Mouse (Mus musculus) liver, embryonic 11.5 days (tissue): Measurements from ENCODE around the gene Gm49387. TPM values are rescaled to one million over a fixed set of nuclear protein-coding genes. Genes with fewer than 3 reads are reported as not detected.

Experiments
- ATAC-seq: fragments of 200-750 bp; cut with Nextera tagmentation; replicated peaks from 2 replicates; pipeline ENCODE4 v1.8.0; 2017; ENCODE audit warnings: moderate number of reproducible peaks, mild to moderate bottlenecking, moderate TSS enrichment, moderate library complexity; ENCODE audit not compliant: low FRiP score
- DNase-seq: peaks from one replicate; pipeline ENCODE4 v3.0.0-alpha.2; 2017; ENCODE audit warnings: low spot score
- H3K27ac ChIP-seq: fragments of 300-500 bp; sonication (generic); 2 replicates; pipeline ENCODE4 v1.5.1; 2014; ENCODE audit warnings: mild to moderate bottlenecking, low read depth, low read length, control low read depth
- H3K27me3 ChIP-seq: fragments of 300-500 bp; sonication (generic); replicated peaks from 2 replicates; pipeline ENCODE4 v1.6.1; 2014; ENCODE audit warnings: low read length, mixed read lengths; ENCODE audit not compliant: control insufficient read depth, insufficient read depth
- H3K36me3 ChIP-seq: fragments of 300-500 bp; sonication (generic); 2 replicates; pipeline ENCODE4 v1.6.1; 2014; ENCODE audit warnings: mild to moderate bottlenecking, low read length, moderate library complexity, mixed read lengths; ENCODE audit not compliant: control insufficient read depth, insufficient read depth
- H3K4me1 ChIP-seq: fragments of 300-500 bp; sonication (generic); replicated peaks from 2 replicates; pipeline ENCODE4 v1.6.1; 2014; ENCODE audit warnings: low read length, mixed read lengths; ENCODE audit not compliant: control insufficient read depth, insufficient read depth
- H3K4me2 ChIP-seq: fragments of 300-500 bp; sonication (generic); 2 replicates; pipeline ENCODE4 v1.6.1; 2014; ENCODE audit warnings: mild to moderate bottlenecking, control low read depth, moderate library complexity
- H3K4me3 ChIP-seq: fragments of 300-500 bp; sonication (generic); 2 replicates; pipeline ENCODE4 v1.5.1; 2014; ENCODE audit warnings: low read depth, low read length, control low read depth
- H3K9ac ChIP-seq: fragments of 300-500 bp; sonication (generic); 2 replicates; pipeline ENCODE4 v1.6.1; 2014; ENCODE audit warnings: low read depth, low read length, control low read depth
- H3K9me3 ChIP-seq: fragments of 300-500 bp; sonication (generic); 2 replicates; pipeline ENCODE4 v1.6.1; 2016; ENCODE audit warnings: low read length, inconsistent platforms, mixed read lengths; ENCODE audit not compliant: control insufficient read depth
- WGBS: fragments of 180-500 bp; shearing (Covaris S2); extraction: QIAGEN DNeasy Blood & Tissue Kit; methylation state at CpG from one replicate; pipeline ENCODE4 v1.1.7; 2014; 5-methylcytosine and 5-hydroxymethylcytosine counted together
- polyA plus RNA-seq: library from polyadenylated mRNA; unstranded; fragments of >200 nt; fragmentation: Nextera tagmentation; extraction: Ambion mirVana; gene quantifications from 2 replicates; pipeline ENCODE4 v1.2.1, GENCODE M21; 2014

Gene Gm49387
- polyA plus RNA-seq, 1 experiment from 2014 or later, result 0.19 TPM

DNA sequence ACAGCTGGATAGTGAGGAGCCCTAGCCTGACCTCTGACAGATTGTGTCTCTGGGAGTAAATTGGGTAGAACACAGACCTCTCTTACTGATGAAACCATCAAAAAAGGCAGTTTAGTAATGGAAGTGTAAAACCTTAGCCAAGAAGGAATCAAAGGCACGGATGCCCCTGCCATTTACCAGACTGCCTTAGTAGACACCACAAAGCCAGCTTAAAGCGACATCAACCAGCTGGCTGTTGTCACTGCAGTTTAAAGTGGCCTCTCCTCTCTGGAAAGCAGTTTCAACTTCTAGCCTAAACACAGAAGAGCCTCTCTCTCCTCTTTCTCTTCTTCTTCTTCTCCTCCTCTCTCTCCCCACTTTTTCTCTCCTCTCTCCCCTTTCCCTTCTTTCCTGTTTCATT is 119.4 kb downstream of the Gm49387 start:
- no peak overlapping the region for H3K9ac ChIP-seq
- ATAC-seq (no peak), DNase-seq (no peak)
- whole genome bisulfite sequencing, result 69% methylated on average over 2 of the region's 2 CpGs
- no peak overlapping the region for H3K27ac ChIP-seq
- no peaks in the 10 kb centered on the region for H3K27me3 ChIP-seq
- no peak overlapping the region for H3K4me3 ChIP-seq
- H3K9me3 ChIP-seq, result no peaks in the 10 kb centered on the region
- no peaks in the 10 kb centered on the region for H3K36me3 ChIP-seq
- H3K4me1 ChIP-seq, result peaks cover 3% of the 10 kb centered on the region; the same call in 1 of the 2 replicates
- no peak overlapping the region for H3K4me2 ChIP-seq

DNA sequence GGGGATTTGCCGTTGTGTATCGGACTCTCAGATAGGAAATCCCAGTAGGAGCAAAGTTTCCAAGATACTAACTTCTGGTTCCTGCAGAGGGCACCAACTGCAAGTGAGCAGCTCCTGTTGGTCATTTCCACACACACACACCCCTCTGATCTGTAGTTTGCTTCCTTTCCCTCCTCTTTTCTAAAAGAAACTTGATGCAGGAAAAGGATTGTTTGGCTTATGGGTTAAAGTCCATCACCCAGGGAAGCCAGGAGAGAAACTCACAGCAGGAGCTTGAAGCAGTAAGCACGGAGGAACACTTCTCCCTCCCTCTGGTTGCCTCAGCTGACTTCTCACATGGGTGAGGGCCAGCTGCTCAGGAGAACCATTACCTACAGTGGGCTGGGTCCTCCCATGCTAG is 121.5 kb downstream of the Gm49387 start:
- Histone ChIP-seq H3K4me1 (peaks cover 3% of the 10 kb centered on the region; the same call in 1 of the 2 replicates), H3K27me3 (no peaks in the 10 kb centered on the region), H3K36me3 (no peaks in the 10 kb centered on the region), H3K27ac (no peak overlapping the region), H3K9me3 (no peaks in the 10 kb centered on the region), H3K4me3 (no peak overlapping the region), H3K9ac (no peak overlapping the region), H3K4me2 (0 out of 2 replicates have a peak overlapping the region, but pooled peaks have one; percentile 5)
- ATAC-seq, result no peak
- no peak for DNase-seq
- WGBS, result 37% methylated on average over 3 of the region's 3 CpGs

DNA sequence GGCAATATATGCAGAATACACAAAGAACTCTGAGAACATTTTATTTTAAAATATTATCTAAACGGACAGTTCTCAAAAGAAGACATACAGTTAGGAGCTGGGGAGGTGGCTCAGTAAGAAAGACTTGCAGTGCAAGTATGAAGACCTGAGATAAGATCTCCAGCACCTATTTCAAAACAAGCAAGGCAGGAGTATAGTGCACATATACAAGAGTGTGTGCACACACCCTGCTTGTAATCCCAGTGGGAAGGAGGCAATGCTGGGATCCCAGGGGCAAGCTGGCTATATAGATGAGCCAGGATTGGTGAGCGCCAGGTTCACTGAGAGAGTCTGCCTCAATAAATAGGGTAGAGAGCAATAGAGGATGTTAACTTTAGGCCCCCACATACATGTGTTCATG is 124.8 kb downstream of the Gm49387 start:
- H3K9me3 ChIP-seq, result no peaks in the 10 kb centered on the region
- ATAC-seq, result no peak
- no peak overlapping the region for H3K4me3 ChIP-seq
- H3K4me2 ChIP-seq, result no peak overlapping the region
- peaks cover 3% of the 10 kb centered on the region; the same call in 1 of the 2 replicates for H3K4me1 ChIP-seq
- no peak overlapping the region for H3K27ac ChIP-seq
- H3K36me3 ChIP-seq, result no peaks in the 10 kb centered on the region
- DNase-seq, result no peak
- 93% methylated on average over 2 of the region's 2 CpGs for WGBS
- no peak overlapping the region for H3K9ac ChIP-seq
- H3K27me3 ChIP-seq, result no peaks in the 10 kb centered on the region

DNA sequence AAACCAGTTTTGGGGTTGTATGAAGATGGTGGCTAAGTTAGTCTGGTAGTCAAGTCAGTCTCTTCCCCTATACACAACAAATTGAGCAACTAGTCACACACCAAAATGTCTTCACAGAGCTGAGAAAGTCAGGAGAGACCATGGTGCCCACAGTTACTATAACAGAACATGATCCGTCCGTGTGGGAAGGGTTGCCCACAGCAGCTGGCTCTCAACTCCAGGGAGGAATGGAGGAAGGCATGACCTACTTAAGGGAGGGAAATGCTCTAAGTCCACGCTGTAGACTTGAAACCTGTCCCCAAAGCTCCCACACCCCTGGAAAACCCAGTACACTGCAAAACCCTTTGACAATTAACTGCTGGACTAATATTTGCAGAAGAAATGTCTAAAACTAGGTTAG is 130.4 kb downstream of the Gm49387 start:
- Histone ChIP-seq H3K4me2 (no peak overlapping the region), H3K9ac (no peak overlapping the region), H3K36me3 (peaks cover 31% of the 10 kb centered on the region), H3K4me3 (no peak overlapping the region), H3K27ac (no peak overlapping the region), H3K4me1 (no peaks in the 10 kb centered on the region), H3K9me3 (no peaks in the 10 kb centered on the region), H3K27me3 (no peaks in the 10 kb centered on the region)
- 88% methylated on average over 3 of the region's 3 CpGs for WGBS
- no peak for ATAC-seq
- no peak for DNase-seq

DNA sequence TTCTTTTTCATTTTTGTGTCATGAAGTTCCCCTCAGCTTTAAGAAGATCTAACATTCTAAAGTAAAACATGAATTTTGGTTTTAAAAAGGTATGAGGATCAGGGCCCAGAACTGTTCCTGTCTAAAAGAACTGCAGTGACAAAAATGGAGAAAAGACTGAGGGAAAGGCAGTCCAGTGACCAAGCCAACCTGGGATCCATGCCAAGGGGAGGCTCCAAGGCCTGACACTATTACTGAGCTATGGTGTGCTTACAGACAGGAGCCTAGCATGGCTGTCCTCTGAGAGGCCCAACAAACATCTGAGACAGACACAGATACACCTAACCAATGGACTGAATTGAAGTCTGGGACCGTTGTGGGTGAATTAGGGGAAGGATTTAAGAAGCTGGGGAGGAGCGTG is 130.8 kb downstream of the Gm49387 start:
- Histone ChIP-seq H3K4me3 (no peak overlapping the region), H3K4me1 (no peaks in the 10 kb centered on the region), H3K4me2 (no peak overlapping the region), H3K9me3 (no peaks in the 10 kb centered on the region), H3K27ac (no peak overlapping the region), H3K9ac (no peak overlapping the region), H3K27me3 (no peaks in the 10 kb centered on the region), H3K36me3 (peaks cover 36% of the 10 kb centered on the region)
- DNase-seq (no peak), ATAC-seq (no peak)
- 96% methylated on average over 2 of the region's 2 CpGs for WGBS

DNA sequence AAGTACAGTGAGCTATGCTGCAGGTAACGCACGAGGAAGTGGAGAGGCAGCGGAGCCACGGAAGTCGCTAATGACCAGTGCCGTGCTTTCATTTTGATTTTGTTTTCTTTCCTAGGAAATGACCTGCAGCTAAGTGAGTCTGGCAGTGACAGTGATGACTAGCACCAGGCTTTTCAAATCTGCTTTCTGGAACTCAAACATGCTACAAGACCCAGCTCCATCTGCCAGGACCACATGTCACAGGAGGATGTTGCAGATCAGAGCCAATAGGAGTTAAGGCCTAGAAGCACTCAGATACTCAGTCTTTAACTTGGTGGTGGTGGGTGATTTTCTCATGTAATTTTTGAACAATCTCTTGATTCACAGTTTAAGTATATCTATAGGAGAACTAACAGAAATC is 134.2 kb downstream of the Gm49387 start:
- H3K4me3 ChIP-seq, result no peak overlapping the region
- H3K27ac ChIP-seq, result no peak overlapping the region
- ATAC-seq (no peak), DNase-seq (no peak)
- 96% methylated on average over 6 of the region's 6 CpGs for WGBS
- no peak overlapping the region for H3K4me2 ChIP-seq
- no peak overlapping the region for H3K9ac ChIP-seq
- H3K36me3 ChIP-seq, result peaks cover 59% of the 10 kb centered on the region
- no peaks in the 10 kb centered on the region for H3K27me3 ChIP-seq
- no peaks in the 10 kb centered on the region for H3K4me1 ChIP-seq
- H3K9me3 ChIP-seq, result no peaks in the 10 kb centered on the region

DNA sequence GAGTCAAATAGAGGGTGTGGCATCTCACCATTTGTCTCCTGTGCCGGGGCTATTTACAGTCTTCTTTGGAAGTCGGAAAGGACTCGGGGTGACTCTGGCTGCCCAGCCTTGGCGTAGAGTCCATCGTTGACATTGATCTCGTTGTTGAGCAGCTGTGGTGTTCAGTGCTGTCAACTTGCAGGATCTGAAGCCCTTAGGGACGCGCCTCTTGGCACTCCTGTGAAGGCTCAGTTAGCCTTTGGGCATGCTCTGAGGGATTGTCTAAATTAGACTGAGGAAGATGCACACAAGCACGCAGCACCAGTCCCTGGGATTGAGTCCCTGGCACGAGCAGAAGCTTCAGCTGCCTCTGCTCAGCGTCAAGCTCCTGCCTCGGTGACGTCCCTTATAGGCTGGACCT is 137.3 kb downstream of the Gm49387 start:
- DNase-seq (no peak), ATAC-seq (no peak)
- no peak overlapping the region for H3K4me3 ChIP-seq
- WGBS, result 96% methylated on average over 13 of the region's 13 CpGs
- no peak overlapping the region for H3K27ac ChIP-seq
- no peaks in the 10 kb centered on the region for H3K4me1 ChIP-seq
- H3K4me2 ChIP-seq, result no peak overlapping the region
- H3K36me3 ChIP-seq, result peaks cover 61% of the 10 kb centered on the region
- H3K9ac ChIP-seq, result no peak overlapping the region
- no peaks in the 10 kb centered on the region for H3K9me3 ChIP-seq
- H3K27me3 ChIP-seq, result no peaks in the 10 kb centered on the region

Other genes starting within 250 kb of the Gm49387 start
- 15.0 and 17.3 TPM in 2 replicates for gene Sh3bp5, start 204.8 kb downstream of the Gm49387 start, polyA plus RNA-seq
- 39.1 and 44.5 TPM in 2 replicates for gene Eaf1, start 146.5 kb downstream of the Gm49387 start, polyA plus RNA-seq
- 60.9 and 68.9 TPM in 2 replicates for gene Mettl6, start 145.8 kb downstream of the Gm49387 start, polyA plus RNA-seq
- gene Colq, start 49.5 kb downstream of the Gm49387 start, polyA plus RNA-seq, result 0.45 and 0.70 TPM in 2 replicates
- 11.4 and 13.3 TPM in 2 replicates for gene Btd, start 150 bp upstream of the Gm49387 start, polyA plus RNA-seq
- gene Hacl1, start 408 bp upstream of the Gm49387 start, polyA plus RNA-seq, result 8.1 and 10.5 TPM in 2 replicates
- gene Ankrd28, start 189.8 kb upstream of the Gm49387 start, polyA plus RNA-seq, result 8.5 and 8.7 TPM in 2 replicates